Mouse (Mus musculus): Measurements from ENCODE around the gene Slc27a2.
"Not testable (repeated sequence)": the region's sequence is repeated elsewhere in the genome, so short reads cannot be mapped to it uniquely, and the experiment has no call there.

Slc27a2 gene

DNA sequence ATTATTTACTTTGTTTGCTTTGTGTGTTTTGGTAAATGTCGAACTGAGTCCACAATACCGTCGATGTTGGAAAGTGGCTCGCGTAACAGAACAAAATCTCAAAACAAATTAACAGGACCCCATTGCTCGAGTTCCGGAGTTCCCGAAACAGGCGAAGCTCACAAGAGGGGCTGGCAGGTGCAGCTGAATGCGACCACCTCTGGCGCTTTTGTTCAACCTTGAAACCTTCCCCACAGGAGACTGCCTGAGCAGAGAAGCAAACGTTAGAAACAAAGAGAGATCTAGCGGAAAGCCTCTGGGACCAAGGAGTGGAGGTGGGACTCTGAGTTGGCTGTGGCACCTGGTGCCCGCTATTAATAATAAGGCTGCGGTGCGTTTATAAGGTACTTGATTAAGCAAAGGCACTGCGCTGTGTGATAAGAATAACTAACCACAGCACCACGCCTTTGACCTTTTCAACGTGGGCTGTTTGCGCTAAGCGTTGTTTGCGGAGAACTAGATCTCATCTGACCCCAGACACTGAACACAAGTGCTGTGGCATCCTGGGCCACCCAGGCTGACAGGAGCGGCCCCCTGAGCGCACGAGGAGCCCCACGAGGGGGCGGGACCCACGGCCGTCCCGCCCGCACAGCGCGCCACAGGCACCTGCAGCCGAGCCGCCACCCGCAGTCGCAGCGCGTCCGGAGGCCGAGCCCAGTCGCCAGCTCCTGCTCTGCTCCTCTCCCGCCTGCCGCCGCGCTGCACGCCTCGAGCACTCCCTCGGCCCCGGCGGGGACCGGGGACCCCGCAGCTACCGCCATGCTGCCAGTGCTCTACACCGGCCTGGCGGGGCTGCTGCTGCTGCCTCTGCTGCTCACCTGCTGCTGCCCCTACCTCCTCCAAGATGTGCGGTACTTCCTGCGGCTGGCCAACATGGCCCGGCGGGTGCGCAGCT lies at the start of gene Slc27a2:
Gene Slc27a2, plus strand, starts transcription at position 51 of the 934 bp plus-strand sequence.
- DNase-seq (ENCODE audit: low read depth, low spot score) = no peak

DNA sequence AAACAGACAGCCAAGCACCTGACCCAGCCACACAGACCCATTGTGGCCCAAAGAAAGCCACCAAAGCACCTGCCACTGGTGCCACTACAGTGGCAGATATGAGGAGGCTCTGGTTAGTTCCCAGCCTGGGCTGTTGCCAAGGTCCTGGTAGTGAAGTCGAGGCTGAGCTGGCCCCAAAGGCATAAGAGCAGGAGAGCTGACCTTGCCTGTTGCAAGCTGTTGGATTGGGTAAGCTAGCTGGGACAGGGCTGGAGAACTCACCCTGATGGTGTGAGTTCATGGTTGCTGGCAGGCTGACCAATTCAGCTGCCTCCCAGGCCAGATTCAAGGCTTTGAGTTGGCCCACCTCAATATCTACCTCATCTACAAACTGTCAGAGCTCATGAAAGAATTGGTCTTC lies 47.1 kb upstream of the Slc27a2 start:
- DNase-seq (ENCODE audit: low read depth, low spot score) = no peak

DNA sequence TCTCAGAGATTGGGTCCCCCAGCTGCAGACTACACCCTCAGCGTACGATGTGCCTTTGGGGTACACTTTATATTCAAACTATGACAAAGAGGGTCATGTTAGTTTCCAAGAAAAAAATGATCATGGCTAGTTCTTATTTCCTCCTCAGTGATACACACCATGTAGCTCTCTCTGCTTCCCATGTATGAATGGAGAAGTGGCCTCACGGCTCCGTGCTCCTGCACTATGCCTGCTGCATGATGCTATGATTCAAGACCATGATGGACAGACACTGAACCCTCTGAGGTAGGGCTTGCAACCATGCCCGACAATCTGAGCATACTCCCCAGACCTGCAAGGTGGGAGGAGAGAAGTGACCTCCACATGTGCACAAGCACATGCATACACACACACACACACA lies 44.7 kb upstream of the Slc27a2 start:
- no peak for DNase-seq (ENCODE audit: low read depth, low spot score)

DNA sequence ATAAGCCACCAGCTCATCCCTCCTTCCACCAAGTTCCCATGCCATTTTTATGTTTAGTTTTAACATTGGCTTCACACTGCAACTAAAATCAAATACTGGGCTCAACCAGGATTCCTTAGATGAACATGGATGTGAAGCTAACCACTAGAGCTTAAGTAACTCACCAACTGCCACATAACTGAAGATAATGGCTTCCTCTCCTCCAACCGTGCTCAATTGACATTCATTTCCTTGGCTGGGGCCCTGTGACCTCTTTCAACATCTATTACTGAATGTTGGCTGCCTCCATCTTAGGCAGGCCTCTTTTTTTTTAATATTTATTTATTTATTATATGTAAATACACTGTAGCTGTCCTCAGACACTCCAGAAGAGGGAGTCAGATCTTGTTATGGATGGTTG lies 44.0 kb upstream of the Slc27a2 start:
- DNase-seq (ENCODE audit: low read depth, low spot score) = no peak

DNA sequence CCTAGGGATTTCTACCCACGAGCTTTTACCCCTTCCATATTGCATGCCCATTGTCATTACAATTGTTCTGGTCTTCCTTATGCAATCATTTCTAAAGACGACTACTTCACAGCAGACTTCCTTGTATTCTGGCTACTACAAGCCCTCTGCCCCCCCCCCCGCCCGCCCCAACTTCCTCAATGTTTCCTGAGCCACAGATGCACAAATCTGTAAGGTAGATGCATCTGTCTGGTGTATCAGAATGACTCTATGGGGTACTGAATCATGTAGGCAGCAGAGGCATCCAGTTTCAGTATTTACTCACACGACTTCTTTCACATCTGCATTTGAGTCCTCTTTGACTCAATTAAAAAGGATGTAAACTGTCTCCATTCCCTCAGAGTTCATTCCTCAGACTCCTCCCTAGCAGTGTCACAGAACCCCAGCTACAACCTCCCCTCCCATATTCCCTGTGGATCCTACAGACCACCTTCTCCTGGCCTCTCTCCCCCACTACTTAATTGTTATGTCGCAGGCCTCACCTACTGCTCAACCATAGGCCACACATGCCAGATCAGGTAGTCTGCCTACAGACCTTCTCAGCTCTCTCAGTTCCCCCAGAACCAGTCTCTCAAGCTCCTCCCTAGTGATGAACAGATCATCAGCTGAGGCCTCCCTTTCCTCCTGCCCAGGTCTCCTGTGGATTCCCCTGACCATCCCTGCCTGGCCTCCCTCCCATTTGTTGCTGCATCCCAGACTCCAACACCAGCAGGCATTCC lies 37.0 kb upstream of the Slc27a2 start:
- no peak for DNase-seq (ENCODE audit: low read depth, low spot score)

DNA sequence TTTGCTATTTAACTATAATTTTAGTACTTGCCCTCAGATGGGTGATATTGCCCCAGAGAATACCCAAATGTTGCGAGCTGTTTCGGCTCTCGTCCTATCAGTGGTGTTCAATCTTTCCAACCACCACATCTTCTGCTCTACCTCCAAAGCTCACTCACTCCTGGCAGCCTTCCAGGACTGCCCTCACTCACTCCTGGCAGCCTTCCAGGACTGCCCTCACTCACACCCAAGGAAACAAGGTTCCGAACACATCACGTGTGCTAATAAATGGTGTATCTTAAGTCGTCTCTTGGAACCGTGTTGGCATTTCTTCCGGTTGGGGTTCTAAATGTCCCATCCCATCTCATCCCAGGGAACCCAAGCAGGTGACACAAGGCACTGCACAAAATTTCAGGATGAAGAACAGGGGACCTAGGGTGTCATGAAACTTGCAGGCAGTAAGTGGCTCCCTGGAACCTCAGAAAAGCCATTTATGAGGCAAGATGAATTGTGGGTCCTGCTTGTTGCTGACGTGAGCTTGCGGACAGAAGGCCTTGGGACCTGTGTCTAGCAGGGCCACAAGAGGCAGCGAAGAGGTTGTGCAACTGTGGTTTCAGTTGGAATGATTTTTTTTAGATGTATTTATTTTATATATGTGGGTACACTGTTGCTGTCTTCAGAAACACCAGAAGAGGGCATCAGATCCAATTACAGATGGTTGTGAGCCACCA lies 32.2 kb upstream of the Slc27a2 start:
- DNase-seq (ENCODE audit: low read depth, low spot score) = peak; percentile 49

DNA sequence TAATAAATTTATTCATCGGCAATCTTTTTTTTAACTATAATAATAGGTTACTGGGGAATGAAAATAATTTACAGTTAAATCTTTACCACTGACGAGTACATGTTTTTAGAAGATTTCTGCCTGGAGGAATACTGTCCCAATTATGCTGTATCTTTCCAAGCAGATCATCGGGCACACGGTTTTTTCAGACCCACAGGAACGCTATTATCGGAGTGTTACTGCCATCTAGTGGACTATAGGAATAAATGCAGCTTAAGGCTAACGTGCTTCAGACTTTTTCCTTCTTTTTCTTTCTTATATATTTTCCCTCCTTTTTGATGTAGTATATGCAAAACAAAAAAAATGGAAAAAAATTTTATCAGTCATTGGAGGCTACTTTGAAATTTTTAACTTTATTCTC lies 31.4 kb upstream of the Slc27a2 start:
- peak; percentile 89 for DNase-seq (ENCODE audit: low read depth, low spot score)

DNA sequence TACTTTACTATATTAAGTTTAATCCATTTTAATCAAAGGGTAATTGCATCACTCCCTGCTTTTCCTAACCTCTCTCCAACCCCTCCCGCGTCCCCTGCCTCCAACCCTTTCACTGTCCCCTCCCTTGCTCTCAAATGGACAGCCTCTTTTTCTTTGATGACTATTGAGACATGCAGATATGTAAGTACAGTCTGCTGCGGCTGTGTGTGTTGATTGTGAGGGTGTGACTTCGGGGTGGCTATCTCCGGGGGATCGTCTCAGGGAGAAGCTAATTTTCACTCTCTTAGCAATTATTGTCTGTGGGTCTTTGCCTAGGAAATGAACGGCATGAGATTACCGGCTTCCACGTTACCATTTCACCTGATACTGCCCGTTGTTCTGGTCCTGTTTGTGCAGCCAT lies 30.7 kb upstream of the Slc27a2 start:
- DNase-seq (ENCODE audit: low read depth, low spot score) = no peak

DNA sequence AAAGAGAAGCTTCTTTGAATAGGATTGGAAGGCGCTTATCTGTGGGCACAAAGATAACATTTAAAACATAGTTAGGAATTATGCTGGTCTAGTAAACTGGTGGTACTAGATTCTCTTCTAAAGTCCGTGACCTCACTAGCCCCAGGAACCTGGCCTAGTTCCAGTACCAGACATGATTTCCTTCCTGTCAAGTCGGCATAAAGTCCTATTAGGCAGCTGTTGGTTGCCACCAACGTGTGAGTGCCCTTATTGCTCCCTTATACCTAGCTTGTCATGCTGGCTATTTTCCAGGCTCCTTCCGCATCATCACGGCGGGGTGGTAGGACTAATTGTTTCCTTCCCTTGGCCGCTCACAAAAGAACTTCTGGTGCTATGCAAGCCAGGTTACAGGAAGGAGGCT lies 30.2 kb upstream of the Slc27a2 start:
- no peak for DNase-seq (ENCODE audit: low read depth, low spot score)

DNA sequence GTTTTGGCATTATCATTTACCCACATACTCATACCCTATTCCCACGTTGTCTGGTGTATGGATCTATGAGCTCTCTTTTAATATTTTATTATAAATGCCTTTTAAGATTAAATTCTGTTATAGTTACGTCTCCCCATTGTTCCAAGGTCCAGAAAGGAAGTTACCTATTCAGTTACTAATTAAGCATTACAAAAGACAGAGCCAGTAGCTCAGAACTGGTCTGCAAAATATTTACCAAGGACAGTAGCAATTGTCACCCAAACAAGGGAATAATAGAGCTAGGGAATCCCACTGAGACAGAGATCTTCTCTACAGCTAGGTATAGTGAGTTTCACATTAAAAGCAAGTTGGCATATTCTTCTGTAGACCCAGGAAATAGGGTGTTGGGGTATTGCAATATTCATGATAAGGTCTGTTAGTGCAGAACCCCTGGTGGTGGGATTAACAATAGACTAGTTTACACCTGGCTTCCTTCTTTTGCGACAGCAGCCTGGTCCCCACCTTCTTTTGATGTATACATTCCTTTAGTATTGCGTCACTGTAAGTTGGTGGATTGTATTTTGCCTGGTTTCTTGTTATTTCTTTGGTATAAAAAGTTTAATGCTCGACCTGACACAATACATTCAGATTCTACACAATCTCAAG lies 29.0 kb upstream of the Slc27a2 start:
- not testable (repeated sequence) for DNase-seq (ENCODE audit: low read depth, low spot score)

DNA sequence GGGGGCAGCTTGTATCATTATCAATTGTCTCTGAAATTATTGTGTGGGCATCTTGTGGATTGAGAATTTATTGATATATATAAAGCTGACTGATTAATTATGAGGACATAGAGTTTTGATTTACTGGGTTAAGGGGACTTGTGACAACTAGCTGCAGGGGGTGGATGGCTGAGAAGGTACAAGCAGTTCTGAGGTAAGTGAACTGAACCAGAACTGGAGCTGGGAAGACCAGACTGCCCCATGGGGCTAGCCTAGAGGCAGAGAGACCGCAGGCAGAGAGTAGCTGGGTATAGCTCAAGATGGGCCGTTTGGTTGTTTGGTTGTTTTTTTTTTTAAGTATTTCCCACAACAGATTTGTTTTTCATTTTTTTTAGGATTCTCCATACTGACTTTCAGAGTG lies 27.9 kb upstream of the Slc27a2 start:
- DNase-seq (ENCODE audit: low read depth, low spot score) = no peak

DNA sequence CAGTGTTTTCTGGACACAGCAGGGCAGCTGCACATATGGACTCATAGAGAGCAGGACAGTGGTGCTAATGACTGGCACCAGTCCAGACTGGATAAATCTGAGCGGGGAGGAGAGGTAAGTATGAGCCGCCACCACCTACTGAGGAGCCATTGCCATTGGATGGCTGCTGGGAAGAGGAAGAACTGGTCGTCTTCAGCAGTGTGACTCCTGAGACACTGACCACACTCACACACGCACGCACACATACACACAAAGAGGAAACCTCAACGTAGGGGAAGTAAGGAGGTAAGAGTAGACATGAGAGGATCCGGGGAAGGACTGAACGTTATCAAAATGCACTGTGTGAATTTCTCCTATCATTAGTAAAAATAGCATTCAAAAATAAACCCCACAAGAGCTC lies 24.7 kb upstream of the Slc27a2 start:
- DNase-seq (ENCODE audit: low read depth, low spot score) = no peak

DNA sequence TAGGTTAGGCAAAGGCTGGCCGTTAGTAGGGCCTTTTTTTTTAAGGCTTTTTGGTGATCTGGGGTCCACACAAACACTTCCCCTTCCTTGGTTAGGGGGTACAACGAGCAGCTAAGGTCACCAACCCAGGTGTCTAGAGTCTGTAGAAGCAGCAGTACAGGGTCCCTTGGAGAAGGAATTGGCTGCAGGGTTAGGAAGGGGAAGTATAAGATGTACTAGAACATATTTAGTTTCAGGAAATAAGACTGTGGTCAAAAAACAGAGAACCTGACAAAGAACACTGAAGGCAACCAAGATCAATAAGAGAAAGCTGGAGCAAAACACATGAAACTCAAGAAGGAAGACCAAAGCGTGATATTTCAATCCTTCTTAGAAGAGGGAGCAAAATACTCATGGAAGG lies 21.6 kb upstream of the Slc27a2 start:
- no peak for DNase-seq (ENCODE audit: low read depth, low spot score)

DNA sequence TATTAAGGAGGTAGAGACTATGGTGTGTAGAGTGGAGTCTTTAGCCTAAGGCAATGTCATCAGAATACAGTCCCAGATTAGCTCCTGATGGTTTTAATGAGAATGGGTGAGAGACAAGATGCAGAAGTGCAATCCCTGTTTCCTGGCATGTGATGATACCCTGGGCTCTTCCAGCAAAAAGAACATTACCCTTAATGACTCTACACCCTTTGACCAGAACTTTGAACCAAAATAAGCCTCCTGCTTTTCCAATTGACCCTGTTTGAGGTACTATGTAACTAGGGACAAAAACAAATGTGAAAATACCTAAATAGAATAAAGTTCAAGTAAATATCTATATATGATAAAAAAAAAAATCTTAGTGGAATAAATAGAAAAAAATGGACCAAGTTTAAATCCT lies 14.6 kb upstream of the Slc27a2 start:
- DNase-seq (ENCODE audit: low read depth, low spot score) = no peak

DNA sequence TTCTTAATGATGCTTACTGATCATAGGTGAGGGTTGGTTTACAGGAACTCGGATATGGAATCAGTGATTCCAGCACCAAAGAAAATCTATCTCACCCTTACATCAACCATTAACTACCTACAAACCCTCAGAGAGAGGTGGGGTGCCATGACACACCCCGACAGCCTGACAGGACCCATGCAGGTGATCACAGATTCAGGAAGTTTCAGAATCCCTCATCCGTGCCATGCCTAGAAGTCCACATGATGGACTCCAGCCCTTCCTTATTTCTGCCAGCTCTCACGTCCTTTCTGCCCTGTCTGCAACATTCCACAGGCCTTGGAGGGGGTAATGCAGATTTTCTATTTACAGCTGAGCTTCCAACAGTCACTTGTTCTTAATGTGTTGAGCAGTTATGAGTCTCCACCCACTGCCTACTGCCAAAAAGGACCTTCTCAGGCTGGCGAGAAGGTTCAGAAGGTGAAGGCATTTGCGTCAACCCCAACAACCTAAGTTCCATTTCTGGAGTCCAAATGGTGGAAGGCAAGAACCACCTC lies 11.7 kb upstream of the Slc27a2 start:
- DNase-seq (ENCODE audit: low read depth, low spot score) = no peak

DNA sequence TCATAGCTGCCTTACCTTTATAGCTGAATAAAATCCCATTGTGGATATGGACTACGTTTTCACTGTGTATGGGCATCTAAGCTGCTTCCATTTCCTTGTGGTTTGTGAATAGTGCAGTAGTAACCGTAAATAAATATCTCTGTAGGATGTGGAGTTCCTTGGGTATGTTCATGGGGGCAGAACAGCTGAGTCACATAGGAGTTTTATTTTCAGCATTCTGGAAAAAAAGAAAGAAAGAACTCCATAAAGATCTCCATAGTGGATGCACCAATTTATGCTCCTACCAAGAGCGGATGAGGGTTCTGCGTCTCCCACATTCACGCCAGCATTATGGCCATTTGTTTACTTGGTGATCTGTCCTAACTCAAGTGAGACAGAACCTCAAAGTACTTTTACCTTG lies 10.0 kb upstream of the Slc27a2 start:
- no peak for DNase-seq (ENCODE audit: low read depth, low spot score)

DNA sequence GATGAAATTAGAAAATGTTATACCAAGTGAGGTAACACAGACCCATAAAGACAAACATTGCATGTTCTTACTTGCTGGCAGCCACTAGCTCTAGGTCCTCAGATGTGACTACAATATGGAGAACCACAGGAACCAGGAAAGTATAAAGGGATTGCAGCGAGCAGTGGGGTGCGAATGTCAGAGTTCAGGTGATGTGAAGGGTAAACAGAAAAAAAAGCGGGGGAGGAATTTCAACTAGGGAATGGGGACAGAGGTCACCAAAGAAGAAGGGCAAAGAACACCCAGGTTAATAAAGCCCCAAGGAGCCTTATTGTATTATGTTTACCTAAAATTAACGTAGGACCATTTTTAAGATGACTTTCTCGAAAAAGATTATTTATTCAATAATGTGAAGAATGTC lies 6.9 kb upstream of the Slc27a2 start:
- no peak for DNase-seq (ENCODE audit: low read depth, low spot score)

DNA sequence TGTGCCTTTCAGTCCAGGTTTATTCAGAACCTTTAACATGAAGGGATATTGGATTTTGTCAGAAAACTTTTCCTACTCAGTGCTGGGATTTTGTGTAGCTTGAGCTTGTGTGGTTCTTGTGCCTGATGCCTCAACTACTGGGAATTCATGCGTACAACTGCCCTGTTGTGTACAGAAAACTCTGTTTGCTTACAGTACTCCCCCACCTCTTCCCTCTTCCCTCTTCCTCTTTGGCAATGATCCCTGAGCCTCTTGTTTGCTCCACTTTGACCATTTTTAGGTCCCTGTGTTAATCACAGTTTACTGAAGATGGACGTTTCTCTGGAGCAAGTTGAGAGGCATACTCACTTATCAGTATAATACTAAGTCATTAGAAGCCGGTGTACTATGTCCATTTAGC lies 5.8 kb upstream of the Slc27a2 start:
- no peak for DNase-seq (ENCODE audit: low read depth, low spot score)

DNA sequence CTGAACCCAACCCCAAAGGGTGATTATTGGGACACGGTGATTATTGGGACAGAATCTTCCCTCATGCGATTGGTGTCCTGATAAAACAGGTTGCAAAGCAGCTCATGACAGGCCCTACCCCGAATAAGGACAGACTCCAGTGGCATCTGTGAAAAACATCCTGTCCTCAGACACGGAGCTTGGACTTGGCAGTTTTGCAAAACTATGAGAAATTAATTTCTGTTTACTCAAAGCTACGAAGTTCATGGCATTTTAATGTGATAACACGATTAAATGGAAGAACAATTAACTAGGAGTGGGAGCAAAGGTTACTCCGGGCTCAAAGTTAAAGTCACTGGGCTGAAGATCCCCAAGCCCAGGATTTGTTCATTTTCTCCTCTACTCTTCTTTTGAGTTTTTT lies 2.5 kb upstream of the Slc27a2 start:
- no peak for DNase-seq (ENCODE audit: low read depth, low spot score)

DNA sequence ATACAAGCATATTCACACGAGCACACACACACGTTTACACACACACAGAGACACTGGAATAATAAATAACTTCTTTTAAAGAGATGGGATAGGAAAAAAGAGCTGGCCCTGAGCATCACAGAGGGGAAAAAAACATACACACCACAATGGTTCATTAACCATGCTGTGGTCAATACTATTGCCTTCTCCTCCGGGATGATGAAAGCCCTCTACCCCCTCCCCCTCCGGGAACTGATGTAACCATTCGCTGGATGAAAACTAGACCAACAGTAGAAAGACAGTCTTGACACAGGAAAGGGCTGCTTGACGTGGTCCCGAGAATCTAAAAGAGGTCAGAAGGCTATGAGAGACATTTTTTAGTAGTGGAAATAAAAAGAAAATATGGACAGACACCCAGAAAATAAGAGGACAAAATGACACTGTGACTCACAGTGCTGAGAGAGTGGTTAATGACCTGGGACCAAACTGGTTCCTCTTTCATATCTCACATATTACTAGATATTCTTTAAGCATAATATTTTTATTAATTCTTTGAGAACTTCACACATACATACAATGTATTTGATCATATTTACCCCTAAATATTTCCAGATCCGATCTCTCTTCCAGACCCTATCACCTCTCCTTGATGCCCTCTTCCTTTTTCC lies 840 bp upstream of the Slc27a2 start:
- DNase-seq (ENCODE audit: low read depth, low spot score) = no peak

DNA sequence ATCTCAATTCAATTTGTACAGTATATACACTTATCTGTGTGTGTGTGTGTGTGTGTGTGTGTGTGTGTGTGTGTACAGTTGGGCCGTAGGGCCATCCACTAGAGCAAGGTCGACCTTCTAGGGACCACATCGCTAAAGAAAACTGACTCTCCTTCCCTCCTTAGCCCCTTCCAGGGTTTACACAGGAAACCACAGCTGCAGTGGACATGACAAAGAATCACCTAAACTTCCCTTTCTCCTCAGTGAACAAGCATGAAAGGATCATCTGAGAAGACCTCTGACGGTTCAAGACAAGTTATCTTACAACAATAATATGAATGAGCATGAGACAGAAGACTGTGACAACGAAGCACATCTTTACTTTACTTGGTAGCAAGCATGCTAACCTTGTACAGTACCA lies 311 bp upstream of the Slc27a2 start:
- DNase-seq (ENCODE audit: low read depth, low spot score) = no peak

Measured in 3T3-L1 (cell line).